Mouse (Mus musculus) forebrain, postnatal 0 days (tissue): ENCODE measurements at regions not wholly inside any gene's neighbourhood (a gene's known extent, or its start where the extent isn't known, plus 50 kb on each side); places are given as distances from the start of the nearest gene placed in this dataset.

ENCODE experiments used
- ATAC-seq: fragments of 200-750 bp; cut with Nextera tagmentation; 2 replicates; pipeline ENCODE4 v1.8.0; 2017; ENCODE audit warnings: mild to moderate bottlenecking, moderate library complexity
- DNase-seq: peaks from one replicate; pipeline ENCODE4 v3.0.0-alpha.2; 2015
- H3K27ac ChIP-seq: fragments of 300-500 bp; sonication (generic); 2 replicates; pipeline ENCODE4 v1.5.1; 2014; ENCODE audit warnings: low read depth, mild to moderate bottlenecking, antibody characterized with exemption, low read length, moderate library complexity, mixed read lengths
- H3K27me3 ChIP-seq: fragments of 300-500 bp; sonication (generic); 2 replicates; pipeline ENCODE4 v1.6.1; 2014; ENCODE audit warnings: mild to moderate bottlenecking, low read length, mixed read lengths; ENCODE audit not compliant: insufficient read depth
- H3K36me3 ChIP-seq: fragments of 300-500 bp; sonication (generic); 2 replicates; pipeline ENCODE4 v1.6.1; 2014; ENCODE audit warnings: mild to moderate bottlenecking, moderate library complexity; ENCODE audit not compliant: insufficient read depth
- H3K4me1 ChIP-seq: fragments of 300-500 bp; sonication (generic); 2 replicates; pipeline ENCODE4 v1.6.1; 2014; ENCODE audit warnings: antibody characterized with exemption; ENCODE audit not compliant: insufficient read depth
- H3K4me2 ChIP-seq: fragments of 300-500 bp; sonication (generic); 2 replicates; pipeline ENCODE4 v1.6.1; 2014; ENCODE audit warnings: low read depth, mild to moderate bottlenecking, moderate library complexity
- H3K4me3 ChIP-seq: fragments of 300-500 bp; sonication (generic); 2 replicates; pipeline ENCODE4 v1.5.1; 2014; ENCODE audit warnings: low read depth, low read length, mixed read lengths
- H3K9ac ChIP-seq: fragments of 300-500 bp; sonication (generic); 2 replicates; pipeline ENCODE4 v1.6.1; 2014; ENCODE audit warnings: mild to moderate bottlenecking
- H3K9me3 ChIP-seq: fragments of 300-500 bp; sonication (generic); 2 replicates; pipeline ENCODE4 v1.6.1; 2016; ENCODE audit warnings: low read length
- CTCF ChIP-seq: sonication (generic); IDR thresholded peaks from 2 replicates; pipeline ENCODE4 v1.5.1; 2016; ENCODE audit warnings: antibody characterized with exemption, control low read depth, low read depth
- WGBS: fragments of 180-500 bp; shearing (Covaris S2); extraction: QIAGEN DNeasy Blood & Tissue Kit; methylation state at CpG from one replicate; pipeline ENCODE4 v1.1.7; 2014; 5-methylcytosine and 5-hydroxymethylcytosine counted together

GRCm38 (mm10) chr2:103209512-103209981 lies 93.5 kb downstream of the Ehf start:
- H3K9ac ChIP-seq = no peak overlapping the region
- no peak for DNase-seq
- no peaks in the 10 kb centered on the region for H3K27me3 ChIP-seq
- H3K4me3 ChIP-seq = no peak overlapping the region
- WGBS = 60% methylated on average over 6 of the region's 6 CpGs
- no peaks in the 10 kb centered on the region for H3K9me3 ChIP-seq
- TF ChIP-seq CTCF = no peak
- H3K36me3 ChIP-seq = no peaks in the 10 kb centered on the region
- H3K27ac ChIP-seq = no peak overlapping the region
- no peaks in the 10 kb centered on the region for H3K4me1 ChIP-seq
- no peak overlapping the region for H3K4me2 ChIP-seq
- ATAC-seq = no peak

GRCm38 (mm10) chr2:103211179-103211578 lies 91.9 kb downstream of the Ehf start:
- H3K27me3 ChIP-seq = no peaks in the 10 kb centered on the region
- 25% methylated on average over 3 of the region's 3 CpGs for WGBS
- H3K9ac ChIP-seq = no peak overlapping the region
- ATAC-seq (no peak), DNase-seq (no peak)
- TF ChIP-seq CTCF = no peak
- H3K27ac ChIP-seq = no peak overlapping the region
- H3K9me3 ChIP-seq = no peaks in the 10 kb centered on the region
- no peaks in the 10 kb centered on the region for H3K4me1 ChIP-seq
- H3K4me2 ChIP-seq = no peak overlapping the region
- H3K36me3 ChIP-seq = no peaks in the 10 kb centered on the region
- no peak overlapping the region for H3K4me3 ChIP-seq
